Mouse (Mus musculus): ENCODE data around the gene Jup.
"Not testable (repeated sequence)": the region's sequence is repeated elsewhere in the genome, so short reads cannot be mapped to it uniquely, and the experiment has no call there.

Jup gene

DNA sequence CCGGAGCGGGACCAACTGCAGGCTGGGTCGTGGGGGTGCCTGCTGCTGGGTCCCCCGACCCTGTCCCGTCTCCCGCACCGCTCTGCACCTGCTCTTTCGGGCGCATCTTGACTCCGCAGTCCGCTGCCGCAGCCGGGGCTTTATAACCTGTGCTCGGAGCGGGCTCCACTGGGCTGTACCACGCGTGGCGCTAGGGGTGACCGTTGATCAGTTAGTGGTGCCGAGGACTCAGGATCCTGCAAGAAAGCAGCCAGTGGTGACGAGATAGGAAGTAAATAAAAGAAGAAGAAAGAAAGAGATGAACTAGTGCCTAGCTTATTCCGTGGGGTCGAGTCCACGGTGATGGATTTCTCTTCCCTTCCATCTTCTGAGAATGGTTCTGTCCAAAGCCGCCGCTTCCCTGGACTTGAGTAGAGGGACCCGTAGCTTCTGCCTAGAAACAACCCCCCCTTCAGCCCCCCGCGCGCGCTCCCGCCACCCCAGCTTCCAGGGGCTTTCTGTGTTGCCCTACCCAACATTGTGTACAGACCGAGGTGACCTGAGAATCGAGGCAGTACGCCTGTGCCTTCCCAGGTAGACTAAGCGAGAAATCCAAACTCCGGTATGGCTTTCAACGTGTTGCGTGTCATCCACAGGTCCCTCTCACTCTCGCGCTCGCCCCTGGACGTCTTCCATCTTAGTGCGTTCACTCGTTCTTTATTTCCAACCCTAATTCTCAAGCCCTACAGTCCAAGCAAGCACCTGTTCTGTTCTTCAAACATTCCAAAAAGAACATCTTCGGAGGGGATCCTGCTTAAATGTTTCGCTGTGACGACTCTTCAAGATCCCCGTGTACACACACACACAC, 41.4 kb downstream of the Jup start, which contains the start of gene Hap1:
Hap1 (minus strand) TSS at position 157 of the 847 bp plus-strand sequence.
- DNase-seq (ENCODE audit: low spot score) = no peak

- no peak for DNase-seq (ENCODE audit: low spot score)
These were observed 42.2 kb downstream of the Jup start for GRCm38 (mm10) chr11:100355151-100355951.

DNA sequence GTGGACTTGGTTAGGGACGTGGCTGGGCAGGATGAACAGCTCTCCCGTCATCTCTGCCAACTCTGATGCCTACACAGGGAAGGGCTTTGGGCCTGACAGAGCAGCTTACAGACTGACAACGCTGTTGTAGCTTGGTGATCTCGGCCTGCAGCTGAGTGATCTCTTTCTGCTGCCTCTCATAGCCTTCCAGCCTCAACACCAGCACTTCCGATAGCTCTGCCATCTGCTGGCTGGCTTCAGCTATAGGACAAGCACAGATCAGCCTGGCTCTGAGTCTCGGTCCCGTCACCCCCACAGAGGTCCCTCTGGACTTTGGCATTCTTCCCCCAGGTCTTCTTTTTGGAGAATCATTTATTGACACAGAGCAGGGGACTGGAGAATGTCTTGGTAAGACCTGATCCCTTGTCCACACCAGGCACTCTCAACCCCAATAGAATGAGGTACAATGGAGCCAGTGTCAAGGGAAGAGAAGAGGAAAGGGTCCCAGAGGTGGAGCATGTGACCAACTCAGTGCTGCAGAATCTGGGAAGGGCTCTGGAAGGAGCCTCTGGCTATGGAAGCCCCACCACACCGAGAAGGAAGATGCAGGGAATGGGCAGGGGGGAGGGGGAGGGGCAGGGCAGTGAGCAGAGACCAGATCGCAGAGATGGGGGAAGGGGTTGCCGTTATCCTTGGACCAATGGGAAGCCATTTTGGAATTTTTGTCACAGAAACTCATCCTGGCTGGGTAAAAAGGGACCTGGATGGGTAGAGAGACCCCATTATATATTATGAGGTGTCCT, 45.3 kb downstream of the Jup start:
- no peak for DNase-seq (ENCODE audit: low spot score)

GRCm38 (mm10) chr11:100344269-100344668, 53.3 kb downstream of the Jup start:
- DNase-seq (ENCODE audit: low spot score) = no peak

DNA sequence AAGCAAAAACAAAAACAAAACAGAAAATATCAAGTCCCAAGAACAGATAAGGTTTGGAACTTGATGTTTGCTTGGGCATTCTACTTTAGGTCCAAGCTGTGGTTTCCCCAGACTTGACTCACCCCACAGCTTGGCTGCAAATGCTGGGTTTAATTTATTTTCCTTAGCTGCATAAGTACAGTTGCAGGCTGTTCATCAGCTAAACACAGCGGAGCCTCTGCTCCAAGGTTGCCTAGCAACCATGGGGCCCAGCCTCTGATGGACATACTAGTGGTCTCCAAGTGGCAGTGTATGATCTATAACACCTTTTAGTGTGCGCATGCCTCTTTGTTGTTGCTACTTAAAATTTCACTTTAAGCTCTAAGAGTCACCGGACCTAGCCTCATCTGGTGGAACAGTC, 61.8 kb downstream of the Jup start:
- DNase-seq (ENCODE audit: low spot score) = no peak

GRCm38 (mm10) chr11:100333944-100334457, 63.6 kb downstream of the Jup start, which contains the start of gene Gast:
TSS of gene Gast (plus strand) at chr11:100334407.
- no peak for DNase-seq (ENCODE audit: low spot score)

GRCm38 (mm10) chr11:100332766-100333515, 64.6 kb downstream of the Jup start:
- no peak for DNase-seq (ENCODE audit: low spot score)

DNA sequence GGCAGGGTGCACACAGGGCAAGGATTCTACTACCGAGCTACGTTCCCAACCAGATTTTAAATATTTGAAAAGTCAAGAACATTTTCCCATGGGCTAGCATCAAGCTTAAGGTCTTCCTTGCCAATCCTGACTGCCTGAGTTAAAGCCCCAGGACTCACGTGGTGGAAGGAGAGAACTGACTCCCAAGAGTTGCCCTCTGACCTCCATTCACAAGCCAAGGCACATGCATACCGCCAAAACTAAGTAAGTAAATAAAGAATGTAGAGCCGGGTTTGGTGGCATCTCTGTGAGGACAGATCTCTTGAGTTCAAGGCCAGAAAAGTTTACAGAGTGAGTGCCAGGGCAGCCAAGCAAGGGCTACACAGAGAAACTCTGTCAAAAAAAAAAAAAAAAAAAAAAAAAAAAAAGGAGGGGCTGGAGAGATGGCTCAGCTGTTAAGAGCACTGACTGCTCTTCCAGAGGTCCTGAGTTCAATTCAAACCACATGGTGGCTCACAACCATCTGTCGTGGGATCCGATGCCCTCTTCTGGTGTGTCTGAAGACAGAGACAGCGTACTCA, 66.7 kb downstream of the Jup start:
- not testable (repeated sequence) for DNase-seq (ENCODE audit: low spot score)

DNA sequence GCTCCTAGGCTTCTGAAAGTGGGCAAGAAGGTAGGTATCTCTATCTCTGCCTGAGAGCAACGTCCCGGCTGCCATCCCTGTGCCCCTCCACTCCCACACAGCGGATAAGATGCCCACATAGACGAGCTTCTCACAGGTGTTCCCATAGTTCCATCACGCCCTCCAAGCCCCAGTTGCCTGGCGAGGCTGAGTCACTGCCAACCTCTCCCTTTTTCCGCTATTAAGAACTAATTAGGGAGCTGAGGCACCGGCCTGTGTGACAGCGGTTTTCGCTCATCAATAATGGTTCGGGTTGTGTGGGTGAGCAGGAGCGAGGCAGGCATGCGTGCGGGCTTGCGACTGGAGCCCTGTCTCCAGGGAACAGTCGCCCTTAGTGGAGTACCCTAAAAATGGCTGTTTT, 67.3 kb downstream of the Jup start:
- DNase-seq (ENCODE audit: low spot score) = no peak

DNA sequence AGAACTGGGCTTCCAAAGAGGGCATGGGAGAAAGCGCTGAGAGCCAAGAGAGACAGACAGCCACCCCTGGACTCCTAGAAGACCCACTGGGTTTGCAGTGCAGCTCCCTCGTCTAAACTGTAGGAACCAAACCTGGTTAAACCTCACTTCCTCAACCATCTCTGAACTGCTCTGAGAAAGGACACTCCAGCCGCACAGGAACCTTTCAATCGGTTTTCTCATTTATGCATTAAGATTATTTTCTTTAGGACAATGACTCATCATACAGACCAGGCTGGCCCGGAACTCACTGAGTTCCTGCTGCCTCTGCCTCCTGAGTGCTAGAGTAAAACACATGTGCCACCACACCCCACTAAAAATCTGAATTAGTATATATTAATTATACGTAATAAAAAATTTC, 69.8 kb downstream of the Jup start:
- no peak for DNase-seq (ENCODE audit: low spot score)

- no peak for DNase-seq (ENCODE audit: low spot score)
These were observed 70.2 kb downstream of the Jup start for GRCm38 (mm10) chr11:100327316-100327715.

DNA sequence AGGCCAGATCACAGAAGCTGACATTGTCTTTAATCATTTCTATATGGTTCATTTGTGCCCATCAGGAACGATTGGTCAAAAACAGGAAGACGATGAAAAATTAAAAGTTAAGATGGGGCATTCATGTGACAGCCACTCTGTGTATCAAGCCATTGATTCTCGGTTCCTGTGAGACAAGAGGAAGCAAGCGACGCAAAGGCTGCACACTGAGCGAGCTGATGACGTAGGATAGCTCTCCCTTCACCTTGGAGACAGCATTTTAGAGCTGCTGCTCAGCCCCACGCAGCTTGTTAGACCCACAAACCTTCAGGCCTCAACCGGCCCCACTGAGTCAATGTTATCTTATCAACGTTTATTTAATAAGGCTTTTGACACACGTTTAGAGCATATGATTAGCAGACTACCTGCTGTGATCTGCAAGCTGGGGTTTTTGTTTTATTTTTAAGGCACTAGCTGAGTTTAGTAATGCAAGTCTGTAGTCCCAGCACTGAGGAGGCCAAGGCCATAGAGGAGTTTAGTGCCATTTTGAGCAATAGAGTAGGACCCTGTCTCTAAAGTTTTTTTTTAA, 72.4 kb downstream of the Jup start:
- DNase-seq (ENCODE audit: low spot score) = no peak

GRCm38 (mm10) chr11:100323578-100323977, 74.0 kb downstream of the Jup start:
- DNase-seq (ENCODE audit: low spot score) = no peak

DNA sequence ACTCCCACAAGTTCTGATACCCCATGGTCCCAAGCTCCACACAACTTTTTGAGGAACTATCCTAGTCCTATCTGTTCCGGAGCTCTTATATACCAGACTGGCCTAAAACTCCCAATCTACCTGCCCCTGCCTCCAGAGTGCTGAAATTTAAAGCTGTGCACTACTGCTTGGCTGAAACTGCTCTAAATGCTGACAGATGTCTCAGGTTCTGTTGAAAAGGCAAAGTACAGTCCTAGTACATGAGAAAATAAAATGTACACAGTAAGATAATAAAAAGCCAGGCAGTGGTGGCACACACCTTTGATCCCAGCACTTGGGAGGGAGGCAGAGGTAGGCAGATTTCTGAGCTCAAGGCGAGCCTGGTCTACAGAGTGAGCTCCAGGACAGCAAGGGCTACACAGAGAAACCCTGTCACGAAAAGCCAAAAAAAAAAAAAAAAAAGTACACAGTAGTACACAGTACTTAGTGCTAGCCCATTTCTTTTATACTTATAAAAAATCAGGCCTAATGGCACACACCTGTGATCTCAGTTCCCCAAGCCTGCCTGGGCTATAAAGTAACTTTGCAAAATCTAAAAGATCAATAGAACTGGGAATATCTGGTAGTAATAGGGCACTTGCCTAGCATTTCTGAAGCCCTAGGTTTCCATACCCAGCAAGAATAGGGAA, 74.8 kb downstream of the Jup start:
- no peak for DNase-seq (ENCODE audit: low spot score)

GRCm38 (mm10) chr11:100321479-100322305, 75.9 kb downstream of the Jup start:
- DNase-seq (ENCODE audit: low spot score) = not testable (repeated sequence)

DNA sequence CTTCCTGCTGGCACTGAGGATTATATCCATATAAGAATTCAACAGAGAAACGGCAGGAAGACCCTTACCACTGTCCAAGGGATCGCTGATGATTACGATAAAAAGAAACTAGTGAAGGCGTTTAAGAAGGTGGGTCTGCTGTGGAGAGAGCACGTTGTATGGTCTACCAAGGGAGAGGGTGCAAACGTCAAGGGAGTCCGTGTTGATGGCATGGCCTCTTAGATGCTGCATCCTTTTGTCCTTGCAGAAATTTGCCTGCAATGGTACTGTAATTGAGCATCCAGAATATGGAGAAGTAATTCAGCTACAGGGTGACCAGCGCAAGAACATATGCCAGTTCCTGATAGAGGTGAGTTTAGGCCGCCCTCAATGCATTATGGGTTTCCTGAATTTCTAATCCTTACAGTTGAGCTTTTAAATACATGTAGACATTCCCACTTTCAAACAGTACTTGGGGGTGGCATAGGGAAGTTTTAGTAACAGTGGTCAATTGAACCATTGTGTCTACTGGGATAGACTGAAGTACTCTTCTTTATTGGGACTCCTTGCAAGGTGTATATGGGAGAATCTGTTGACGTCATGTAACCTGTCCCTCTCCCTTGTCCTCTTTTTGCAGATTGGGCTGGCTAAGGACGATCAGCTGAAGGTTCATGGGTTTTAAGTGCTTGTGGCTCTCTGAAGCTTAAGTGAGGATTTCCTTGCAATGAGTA, 76.7 kb downstream of the Jup start:
- DNase-seq (ENCODE audit: low spot score) = not testable (repeated sequence)

GRCm38 (mm10) chr11:100320172-100320630, 77.4 kb downstream of the Jup start:
- DNase-seq (ENCODE audit: low spot score) = peak; percentile 91

DNA sequence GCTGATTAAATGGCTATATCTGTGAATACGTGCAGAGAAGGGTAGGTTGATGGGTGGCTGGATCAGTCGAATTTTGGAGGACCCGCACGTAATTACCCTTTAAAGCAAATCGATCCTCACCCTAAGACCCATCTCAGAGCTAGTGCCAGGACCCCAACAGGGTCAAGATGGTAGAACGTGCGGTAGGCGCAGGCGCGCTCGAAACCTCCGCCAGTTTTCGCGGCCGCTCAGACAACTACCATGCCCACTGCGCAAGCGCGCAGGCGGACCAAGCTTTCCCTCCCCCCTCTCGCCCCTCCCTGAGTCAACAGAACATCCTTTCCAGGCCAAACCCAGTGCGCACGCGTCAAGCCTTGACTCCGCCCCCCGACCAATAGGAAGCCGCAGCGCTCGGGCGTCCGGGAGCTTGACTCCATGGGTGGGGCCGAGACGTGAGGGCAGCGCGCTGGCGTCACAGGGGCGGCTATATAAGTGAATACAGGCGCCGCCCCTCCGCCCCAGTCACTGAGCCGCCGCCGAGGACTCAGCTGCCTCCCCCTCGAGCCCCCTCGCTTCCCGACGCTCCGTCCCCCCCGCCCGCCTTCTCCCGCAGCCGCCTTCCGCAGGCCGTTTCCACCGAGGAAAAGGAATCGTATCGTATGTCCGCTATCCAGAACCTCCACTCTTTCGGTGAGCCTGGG, 77.9 kb downstream of the Jup start, which contains the start of gene Eif1:
Eif1 (plus strand) TSS at position 394 of the 680 bp plus-strand sequence.
- DNase-seq (ENCODE audit: low spot score) = peak; percentile 99

All from urinary bladder, postnatal 10 days (tissue).